Comparison of ENCODE assay signal across 17 mouse cellular contexts in the genomic region with DNA sequence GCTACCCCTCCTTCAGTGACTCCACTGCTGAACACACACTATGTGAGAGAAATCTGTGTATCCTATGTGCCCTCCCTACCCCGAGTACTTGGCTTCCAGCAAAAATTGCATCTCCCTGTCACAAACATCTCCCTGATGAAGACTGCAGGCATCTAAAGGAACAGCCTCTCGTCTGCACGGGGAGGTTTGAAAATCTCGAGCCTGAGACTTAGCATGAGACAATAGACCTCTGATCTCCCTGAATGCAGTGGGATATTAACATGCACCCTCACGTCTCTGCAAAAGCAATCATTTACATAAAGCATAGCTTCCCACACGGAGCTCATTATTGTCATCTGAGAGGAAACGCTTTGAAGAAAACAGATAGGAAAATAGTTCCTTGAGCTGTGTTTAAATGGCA. TPM values are rescaled to one million over a fixed set of nuclear protein-coding genes. Genes with fewer than 3 reads are reported as not detected.
A peak's percentile ranks its signal among the peaks of the same experiment; 100 is the strongest.
DNase-seq lines count a peak whose midpoint lies in the region; ATAC-seq lines count a peak whose summit lies in the region.
"Had no signal": no experiment of that assay in that cellular context is flagged by ENCODE, and none has a peak within 500 bp of the region (broad histone marks: within the 10 kb centered on the region; RNA-seq: fewer than 3 reads in every experiment).

No protein-coding gene starts in this region.

- peak; percentile 5 for DNase-seq in embryo, embryonic 10 days (ENCODE audit: low spot score)
- no peak for DNase-seq in embryo, embryonic 9.5 days (ENCODE audit: extremely low spot score)
- DNase-seq in forebrain, embryonic 11.5 days (ENCODE audit: low spot score), result no peak
- no peak for DNase-seq in testis, postnatal 10 days (ENCODE audit: low spot score)
- no peak for DNase-seq in lung, postnatal 36 days
- DNase-seq: cerebellum, adult 8-10 months; kidney, postnatal 4 days; liver, embryonic 13.5 days; lung, postnatal 14 days; right cerebral cortex, postnatal 4 days had no signal

- no peaks in the 10 kb centered on the region for H3K27me3 ChIP-seq in forebrain, embryonic 11.5 days (ENCODE audit: control insufficient read depth, insufficient read depth, low read length)
- H3K27me3 ChIP-seq in hindbrain, embryonic 12.5 days, result no peaks in the 10 kb centered on the region
- H3K27me3 ChIP-seq in midbrain, embryonic 15.5 days (replicated peaks), result no peaks in the 10 kb centered on the region
- H3K27me3 ChIP-seq: embryonic facial prominence, embryonic 12.5 days; intestine, embryonic 15.5 days; liver, embryonic 13.5 days; stomach, embryonic 15.5 days had no signal

- H3K27ac ChIP-seq in forebrain, embryonic 11.5 days (ENCODE audit: low read depth, low read length), result peak overlapping the region; percentile 66
- H3K27ac ChIP-seq in hindbrain, embryonic 12.5 days, result peak overlapping the region; percentile 49
- peak overlapping the region; percentile 73 for H3K27ac ChIP-seq in midbrain, embryonic 15.5 days
- H3K27ac ChIP-seq: embryonic facial prominence, embryonic 12.5 days; intestine, embryonic 15.5 days; liver, embryonic 13.5 days; stomach, embryonic 15.5 days had no signal

- peak overlapping the region; percentile 21; the same call in 1 of the 2 replicates for H3K4me2 ChIP-seq in forebrain, embryonic 11.5 days (ENCODE audit: low read depth, low read length, severe bottlenecking)
- peak overlapping the region; percentile 29 for H3K4me2 ChIP-seq in hindbrain, embryonic 12.5 days (replicated peaks)
- H3K4me2 ChIP-seq in midbrain, embryonic 15.5 days, result peak overlapping the region; percentile 22; the same call in 1 of the 2 replicates
- H3K4me2 ChIP-seq: embryonic facial prominence, embryonic 12.5 days; heart, embryonic 11.5 days; intestine, embryonic 15.5 days; liver, embryonic 13.5 days; stomach, embryonic 15.5 days had no signal

- no peaks in the 10 kb centered on the region for H3K36me3 ChIP-seq in forebrain, embryonic 11.5 days (ENCODE audit: control insufficient read depth, insufficient read depth, low read length)
- no peaks in the 10 kb centered on the region for H3K36me3 ChIP-seq in hindbrain, embryonic 12.5 days
- H3K36me3 ChIP-seq in midbrain, embryonic 15.5 days (replicated peaks), result no peaks in the 10 kb centered on the region
- H3K36me3 ChIP-seq: embryonic facial prominence, embryonic 12.5 days; intestine, embryonic 15.5 days; liver, embryonic 13.5 days; stomach, embryonic 15.5 days had no signal

- ATAC-seq in forebrain, embryonic 11.5 days (replicated peaks; ENCODE audit: low FRiP score), result peak; percentile 83
- ATAC-seq in hindbrain, embryonic 12.5 days (ENCODE audit: low FRiP score), result peak; percentile 79
- ATAC-seq in midbrain, embryonic 15.5 days (replicated peaks), result peak; percentile 86
- no peak for ATAC-seq in activated CD4-positive, CD25-positive, alpha-beta regulatory T cell, adult 4 months
- ATAC-seq: intestine, embryonic 15.5 days had no signal

- WGBS in forebrain, embryonic 11.5 days, result 14% methylated on average over 7 of the region's 7 CpGs
- 17% methylated on average over 7 of the region's 7 CpGs for WGBS in hindbrain, embryonic 12.5 days
- WGBS in midbrain, embryonic 15.5 days, result 10% methylated on average over 7 of the region's 7 CpGs

- H3K9me3 ChIP-seq in forebrain, embryonic 11.5 days (ENCODE audit: control insufficient read depth, low read length), result no peaks in the 10 kb centered on the region
- no peaks in the 10 kb centered on the region for H3K9me3 ChIP-seq in hindbrain, embryonic 12.5 days (replicated peaks)
- H3K9me3 ChIP-seq in midbrain, embryonic 15.5 days, result no peaks in the 10 kb centered on the region
- H3K9me3 ChIP-seq: embryonic facial prominence, embryonic 12.5 days; intestine, embryonic 15.5 days; liver, embryonic 13.5 days; stomach, embryonic 15.5 days had no signal

- no peak overlapping the region for H3K4me3 ChIP-seq in forebrain, embryonic 11.5 days (ENCODE audit: low read depth, low read length)
- no peak overlapping the region for H3K4me3 ChIP-seq in hindbrain, embryonic 12.5 days
- no peak overlapping the region for H3K4me3 ChIP-seq in midbrain, embryonic 15.5 days
- H3K4me3 ChIP-seq: embryonic facial prominence, embryonic 12.5 days; intestine, embryonic 15.5 days; liver, embryonic 13.5 days; stomach, embryonic 15.5 days had no signal

- no peak overlapping the region for H3K9ac ChIP-seq in forebrain, embryonic 11.5 days (ENCODE audit: low read length)
- no peak overlapping the region for H3K9ac ChIP-seq in hindbrain, embryonic 12.5 days
- H3K9ac ChIP-seq in midbrain, embryonic 15.5 days, result no peak overlapping the region
- H3K9ac ChIP-seq: embryonic facial prominence, embryonic 12.5 days; intestine, embryonic 15.5 days; liver, embryonic 13.5 days; stomach, embryonic 15.5 days had no signal

- H3K4me1 ChIP-seq in forebrain, embryonic 11.5 days (replicated peaks; ENCODE audit: control insufficient read depth, insufficient read depth, low read length), result peaks cover 16% of the 10 kb centered on the region; the same call in 1 of the 2 replicates
- H3K4me1 ChIP-seq in hindbrain, embryonic 12.5 days, result peaks cover 18% of the 10 kb centered on the region
- peaks cover 29% of the 10 kb centered on the region for H3K4me1 ChIP-seq in midbrain, embryonic 15.5 days
- H3K4me1 ChIP-seq: embryonic facial prominence, embryonic 12.5 days; intestine, embryonic 15.5 days; liver, embryonic 13.5 days; stomach, embryonic 15.5 days had no signal

RNA-seq across cellular contexts. Expression of gene Krtap7-1, which starts 22.4 kb away (rescaled TPM):
- not detected in 2 replicates for polyA plus RNA-seq in forebrain, embryonic 11.5 days (2014; fragmentation: Nextera tagmentation; extraction: Ambion mirVana)
- not detected in 2 replicates for polyA plus RNA-seq in hindbrain, embryonic 12.5 days (2016; fragmentation: Nextera tagmentation; extraction: Ambion mirVana)
- polyA plus RNA-seq in midbrain, embryonic 15.5 days (2015; fragmentation: Nextera tagmentation; extraction: Ambion mirVana), result not detected in 2 replicates
- polyA plus RNA-seq in activated CD4-positive, CD25-positive, alpha-beta regulatory T cell, adult 4 months (2017; shearing (Covaris generic)), result not detected
- polyA plus RNA-seq: embryonic facial prominence, embryonic 12.5 days; heart, embryonic 11.5 days; intestine, embryonic 15.5 days; liver, embryonic 13.5 days; stomach, embryonic 15.5 days had no signal

RNA-seq across cellular contexts. Expression of gene Krtap11-1, which starts 40.4 kb away (rescaled TPM):
- polyA plus RNA-seq in forebrain, embryonic 11.5 days (2014; fragmentation: Nextera tagmentation; extraction: Ambion mirVana), result not detected in 2 replicates
- not detected in 2 replicates for polyA plus RNA-seq in hindbrain, embryonic 12.5 days (2016; fragmentation: Nextera tagmentation; extraction: Ambion mirVana)
- polyA plus RNA-seq in midbrain, embryonic 15.5 days (2015; fragmentation: Nextera tagmentation; extraction: Ambion mirVana), result not detected in 2 replicates
- polyA plus RNA-seq in activated CD4-positive, CD25-positive, alpha-beta regulatory T cell, adult 4 months (2017; shearing (Covaris generic)), result not detected
- polyA plus RNA-seq: embryonic facial prominence, embryonic 12.5 days; heart, embryonic 11.5 days; intestine, embryonic 15.5 days; liver, embryonic 13.5 days; stomach, embryonic 15.5 days had no signal

RNA-seq across cellular contexts. Expression of gene Krtap8-1, which starts 42.8 kb away (rescaled TPM):
- not detected in 2 replicates for polyA plus RNA-seq in forebrain, embryonic 11.5 days (2014; fragmentation: Nextera tagmentation; extraction: Ambion mirVana)
- not detected in 2 replicates for polyA plus RNA-seq in hindbrain, embryonic 12.5 days (2016; fragmentation: Nextera tagmentation; extraction: Ambion mirVana)
- polyA plus RNA-seq in midbrain, embryonic 15.5 days (2015; fragmentation: Nextera tagmentation; extraction: Ambion mirVana), result not detected in 2 replicates
- polyA plus RNA-seq in activated CD4-positive, CD25-positive, alpha-beta regulatory T cell, adult 4 months (2017; shearing (Covaris generic)), result not detected
- polyA plus RNA-seq: embryonic facial prominence, embryonic 12.5 days; heart, embryonic 11.5 days; intestine, embryonic 15.5 days; liver, embryonic 13.5 days; stomach, embryonic 15.5 days had no signal
